Mouse (Mus musculus) embryonic fibroblast, embryonic 13.5 days (primary cell): ENCODE results near the gene Prkab1.

Experiments
- CTCF ChIP-seq: IDR thresholded peaks from 2 replicates; pipeline ENCODE4 v1.5.1; 2011; ENCODE audit warnings: mild to moderate bottlenecking, control low read depth, low read length, moderate library complexity, borderline replicate concordance; ENCODE audit not compliant: insufficient read depth
- POLR2A ChIP-seq: IDR thresholded peaks from 2 replicates; pipeline ENCODE4 v1.6.1; 2011; ENCODE audit warnings: low read depth, mild to moderate bottlenecking, control low read depth, low read length, moderate library complexity

DNA sequence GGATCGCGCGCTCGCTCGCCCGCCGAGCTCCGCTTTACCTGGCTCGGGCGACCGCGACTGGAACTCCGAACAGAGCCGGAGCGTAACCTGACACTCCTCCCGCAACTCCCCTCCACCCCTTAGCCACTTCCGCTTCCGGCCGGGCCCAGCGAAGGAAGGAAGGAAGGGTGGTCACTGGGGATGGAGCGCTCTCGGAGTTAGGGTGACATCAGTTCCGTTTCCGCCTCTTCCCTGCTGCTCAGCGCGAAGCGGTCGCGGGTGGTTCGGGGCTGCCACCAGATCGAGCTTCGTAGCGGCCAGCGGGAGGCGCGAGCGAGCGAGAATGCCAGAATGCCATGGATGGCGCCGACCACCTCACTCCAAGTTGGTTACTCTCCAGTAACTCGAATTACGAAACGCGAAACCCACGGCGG lies at the start of gene Prkab1:
- TF ChIP-seq CTCF, result peak; percentile 71
- peak; percentile 82 for TF ChIP-seq POLR2A
